Mouse (Mus musculus) neural tube, embryonic 15.5 days (tissue): ENCODE data around the gene Fam222b. TPM values are rescaled to one million over a fixed set of nuclear protein-coding genes. Genes with fewer than 3 reads are reported as not detected.

ENCODE experiments used
- ATAC-seq: fragments of 200-750 bp; cut with Nextera tagmentation; 2 replicates; pipeline ENCODE4 v1.8.0; 2017; ENCODE audit warnings: mild to moderate bottlenecking, moderate TSS enrichment, moderate library complexity; ENCODE audit not compliant: low FRiP score
- H3K27ac ChIP-seq: fragments of 300-500 bp; sonication (generic); replicated peaks from 2 replicates; pipeline ENCODE4 v1.5.1; 2015; ENCODE audit warnings: mild to moderate bottlenecking, inconsistent platforms
- H3K27me3 ChIP-seq: fragments of 300-500 bp; sonication (generic); replicated peaks from 2 replicates; pipeline ENCODE4 v1.6.1; 2015; ENCODE audit warnings: inconsistent platforms
- H3K36me3 ChIP-seq: fragments of 300-500 bp; sonication (generic); 2 replicates; pipeline ENCODE4 v1.6.1; 2015; ENCODE audit warnings: inconsistent platforms
- H3K4me1 ChIP-seq: fragments of 300-500 bp; sonication (generic); 2 replicates; pipeline ENCODE4 v1.6.1; 2015; ENCODE audit warnings: inconsistent platforms
- H3K4me2 ChIP-seq: fragments of 300-500 bp; sonication (generic); 2 replicates; pipeline ENCODE4 v1.6.1; 2015; ENCODE audit warnings: inconsistent platforms, mild to moderate bottlenecking, moderate library complexity
- H3K4me3 ChIP-seq: fragments of 300-500 bp; sonication (generic); replicated peaks from 2 replicates; pipeline ENCODE4 v1.5.1; 2015; ENCODE audit warnings: mild to moderate bottlenecking, inconsistent platforms
- H3K9ac ChIP-seq: fragments of 300-500 bp; sonication (generic); replicated peaks from 2 replicates; pipeline ENCODE4 v1.6.1; 2015; ENCODE audit warnings: mild to moderate bottlenecking, inconsistent platforms
- H3K9me3 ChIP-seq: fragments of 300-500 bp; sonication (generic); replicated peaks from 2 replicates; pipeline ENCODE4 v1.6.1; 2016; ENCODE audit warnings: inconsistent platforms
- WGBS: fragments of 180-500 bp; shearing (Covaris S2); methylation state at CpG from one replicate; pipeline ENCODE4 v1.1.7; 2015; ENCODE audit warnings: mixed read lengths; 5-methylcytosine and 5-hydroxymethylcytosine counted together
- polyA plus RNA-seq: library from polyadenylated mRNA; unstranded; fragments of >200 nt; fragmentation: Nextera tagmentation; extraction: Ambion mirVana; gene quantifications from 2 replicates; pipeline ENCODE4 v1.2.1, GENCODE M21; 2015

Fam222b gene
- polyA plus RNA-seq, 1 experiment from 2014 or later, result 22.2 TPM

GRCm38 (mm10) chr11:78160171-78160570, 65.7 kb downstream of the Fam222b start:
- no peaks in the 10 kb centered on the region for H3K9me3 ChIP-seq
- H3K4me3 ChIP-seq, result no peak overlapping the region
- peaks cover 68% of the 10 kb centered on the region for H3K4me1 ChIP-seq
- 89% methylated on average over 18 of the region's 18 CpGs for WGBS
- no peak overlapping the region for H3K27ac ChIP-seq
- H3K36me3 ChIP-seq, result peaks cover 60% of the 10 kb centered on the region
- H3K9ac ChIP-seq, result no peak overlapping the region
- no peak overlapping the region; the same call in 1 of the 2 replicates for H3K4me2 ChIP-seq
- H3K27me3 ChIP-seq, result no peaks in the 10 kb centered on the region
- ATAC-seq, result no peak

- 87% methylated on average over 3 of the region's 3 CpGs for WGBS
- no peak for ATAC-seq
- Histone ChIP-seq H3K4me2 (no peak overlapping the region; the same call in 1 of the 2 replicates), H3K27me3 (no peaks in the 10 kb centered on the region), H3K9ac (no peak overlapping the region), H3K4me3 (no peak overlapping the region), H3K36me3 (peaks cover 55% of the 10 kb centered on the region), H3K4me1 (peaks cover 67% of the 10 kb centered on the region), H3K9me3 (no peaks in the 10 kb centered on the region), H3K27ac (no peak overlapping the region)
These were observed 66.2 kb downstream of the Fam222b start for GRCm38 (mm10) chr11:78160675-78161074.

- Histone ChIP-seq H3K27me3 (no peaks in the 10 kb centered on the region), H3K9ac (no peak overlapping the region), H3K4me2 (no peak overlapping the region), H3K4me1 (peaks cover 71% of the 10 kb centered on the region), H3K36me3 (peaks cover 51% of the 10 kb centered on the region), H3K27ac (0 out of 2 replicates have a peak overlapping the region, but pooled peaks have one; percentile 98), H3K9me3 (no peaks in the 10 kb centered on the region), H3K4me3 (0 out of 2 replicates have a peak overlapping the region, but pooled peaks have one; percentile 0)
- no peak for ATAC-seq
- 90% methylated on average over 14 of the region's 14 CpGs for WGBS
These were observed 66.7 kb downstream of the Fam222b start for GRCm38 (mm10) chr11:78161169-78161568.

GRCm38 (mm10) chr11:78161968-78162367, 67.5 kb downstream of the Fam222b start:
- H3K4me1 ChIP-seq, result peaks cover 75% of the 10 kb centered on the region
- 28% methylated on average over 4 of the region's 4 CpGs for WGBS
- peaks cover 48% of the 10 kb centered on the region for H3K36me3 ChIP-seq
- H3K27ac ChIP-seq, result peak overlapping the region; percentile 98
- H3K9me3 ChIP-seq, result no peaks in the 10 kb centered on the region
- ATAC-seq, result no peak
- peak overlapping the region; percentile 80 for H3K4me2 ChIP-seq
- 0 out of 2 replicates have a peak overlapping the region, but pooled peaks have one; percentile 100 for H3K9ac ChIP-seq
- 0 out of 2 replicates have a peak overlapping the region, but pooled peaks have one; percentile 99 for H3K4me3 ChIP-seq
- H3K27me3 ChIP-seq, result no peaks in the 10 kb centered on the region

- Histone ChIP-seq H3K9me3 (no peaks in the 10 kb centered on the region), H3K4me2 (peak overlapping the region; percentile 80), H3K4me1 (peaks cover 73% of the 10 kb centered on the region), H3K4me3 (peak overlapping the region; percentile 99), H3K9ac (peak overlapping the region; percentile 100), H3K27me3 (no peaks in the 10 kb centered on the region), H3K36me3 (peaks cover 44% of the 10 kb centered on the region), H3K27ac (peak overlapping the region; percentile 98)
- ATAC-seq, result no peak
- WGBS, result 20% methylated on average over 6 of the region's 6 CpGs
These were observed 68.0 kb downstream of the Fam222b start for GRCm38 (mm10) chr11:78162504-78162903.

- peaks cover 40% of the 10 kb centered on the region for H3K36me3 ChIP-seq
- H3K27me3 ChIP-seq, result no peaks in the 10 kb centered on the region
- peak overlapping the region; percentile 80 for H3K4me2 ChIP-seq
- no peaks in the 10 kb centered on the region for H3K9me3 ChIP-seq
- ATAC-seq, result no peak
- peaks cover 67% of the 10 kb centered on the region for H3K4me1 ChIP-seq
- WGBS, result 74% methylated on average over 2 of the region's 2 CpGs
- peak overlapping the region; percentile 100 for H3K9ac ChIP-seq
- H3K27ac ChIP-seq, result peak overlapping the region; percentile 98
- peak overlapping the region; percentile 99 for H3K4me3 ChIP-seq
These were observed 68.6 kb downstream of the Fam222b start for GRCm38 (mm10) chr11:78163045-78163444.

- peak overlapping the region; percentile 99 for H3K4me3 ChIP-seq
- peaks cover 31% of the 10 kb centered on the region for H3K36me3 ChIP-seq
- H3K9me3 ChIP-seq, result no peaks in the 10 kb centered on the region
- no peaks in the 10 kb centered on the region for H3K27me3 ChIP-seq
- peak overlapping the region; percentile 98 for H3K27ac ChIP-seq
- ATAC-seq, result peak; percentile 40
- H3K4me2 ChIP-seq, result peak overlapping the region; percentile 80
- peak overlapping the region; percentile 100 for H3K9ac ChIP-seq
- peaks cover 60% of the 10 kb centered on the region for H3K4me1 ChIP-seq
- under 1% methylated on average over 22 of the region's 22 CpGs for WGBS
These were observed 69.5 kb downstream of the Fam222b start for GRCm38 (mm10) chr11:78163681-78164603.

- no peaks in the 10 kb centered on the region for H3K27me3 ChIP-seq
- peak overlapping the region; percentile 100 for H3K9ac ChIP-seq
- peak overlapping the region; percentile 80 for H3K4me2 ChIP-seq
- under 1% methylated on average over 14 of the region's 14 CpGs for WGBS
- H3K9me3 ChIP-seq, result no peaks in the 10 kb centered on the region
- ATAC-seq, result peak; percentile 7; the same call in 1 of the 2 replicates
- peaks cover 24% of the 10 kb centered on the region for H3K36me3 ChIP-seq
- H3K4me3 ChIP-seq, result peak overlapping the region; percentile 99
- peaks cover 54% of the 10 kb centered on the region for H3K4me1 ChIP-seq
- peak overlapping the region; percentile 98 for H3K27ac ChIP-seq
These were observed 70.1 kb downstream of the Fam222b start for GRCm38 (mm10) chr11:78164604-78164923.

- H3K36me3 ChIP-seq, result peaks cover 19% of the 10 kb centered on the region
- peak within 1 kb of the TSS; percentile 99 for H3K4me3 ChIP-seq
- H3K4me1 ChIP-seq, result peaks cover 48% of the 10 kb centered on the region
- H3K4me2 ChIP-seq, result peak within 1 kb of the TSS; percentile 80
- no peaks in the 10 kb centered on the region for H3K9me3 ChIP-seq
- under 1% methylated on average over 56 of the region's 78 CpGs for WGBS
- H3K9ac ChIP-seq, result peak within 1 kb of the TSS; percentile 100
- peak within 1 kb of the TSS; percentile 98 for H3K27ac ChIP-seq
- H3K27me3 ChIP-seq, result no peaks in the 10 kb centered on the region
- peak; percentile 87 for ATAC-seq
These were observed 70.7 kb downstream of the Fam222b start, which contains the start of gene Traf4 for GRCm38 (mm10) chr11:78164924-78165760. Gene Traf4 (minus strand): TSS chr11:78165589.

- Histone ChIP-seq H3K4me2 (peak overlapping the region; percentile 80), H3K4me3 (peak overlapping the region; percentile 99), H3K27me3 (no peaks in the 10 kb centered on the region), H3K4me1 (peaks cover 42% of the 10 kb centered on the region), H3K9me3 (no peaks in the 10 kb centered on the region), H3K36me3 (peaks cover 13% of the 10 kb centered on the region), H3K9ac (peak overlapping the region; percentile 55), H3K27ac (peak overlapping the region; percentile 98)
- 2% methylated on average over 16 of the region's 16 CpGs for WGBS
- peak; percentile 28 for ATAC-seq
These were observed 71.3 kb downstream of the Fam222b start for GRCm38 (mm10) chr11:78165761-78166109.

GRCm38 (mm10) chr11:78166161-78166560, 71.7 kb downstream of the Fam222b start:
- peaks cover 38% of the 10 kb centered on the region for H3K4me1 ChIP-seq
- no peaks in the 10 kb centered on the region for H3K9me3 ChIP-seq
- H3K36me3 ChIP-seq, result peaks cover 8% of the 10 kb centered on the region
- ATAC-seq, result no peak
- no peaks in the 10 kb centered on the region for H3K27me3 ChIP-seq
- H3K9ac ChIP-seq, result peak overlapping the region; percentile 55; the same call in 1 of the 2 replicates
- 58% methylated on average over 4 of the region's 4 CpGs for WGBS
- peak overlapping the region; percentile 99 for H3K4me3 ChIP-seq
- H3K4me2 ChIP-seq, result peak overlapping the region; percentile 80
- H3K27ac ChIP-seq, result peak overlapping the region; percentile 98
